Mouse (Mus musculus) cortical plate, adult 2 months (tissue): ENCODE data around the gene Cd300lg.

Experiments
- CTCF ChIP-seq: fragments of 200-500 bp; IDR thresholded peaks from 2 replicates; pipeline ENCODE4 v1.5.1; 2011; ENCODE audit warnings: mild to moderate bottlenecking, control low read depth, low read length; ENCODE audit not compliant: insufficient read depth; ENCODE audit errors: extremely low read depth
- POLR2A ChIP-seq: fragments of 200-500 bp; IDR thresholded peaks from 2 replicates; pipeline ENCODE4 v1.6.1; 2011; ENCODE audit warnings: mild to moderate bottlenecking, low read length, control low read depth; ENCODE audit not compliant: insufficient read depth; ENCODE audit errors: extremely low read depth

- no peak for TF ChIP-seq CTCF
- TF ChIP-seq POLR2A = no peak
Observed at GRCm38 (mm10) chr11:101994100-101994499, 47.2 kb upstream of the Cd300lg start.
